Mouse (Mus musculus) C2C12 (cell line): ENCODE measurements around the gene Nfam1.

Experiments
- CEBPB ChIP-seq: IDR thresholded peaks from one replicate; pipeline ENCODE4 v1.6.1; 2011; ENCODE audit warnings: low read depth, mild to moderate bottlenecking, control low read depth, moderate library complexity
- CTCF ChIP-seq: IDR thresholded peaks from one replicate; pipeline ENCODE4 v1.5.1; 2011; ENCODE audit not compliant: control insufficient read depth, insufficient read depth, insufficient read length
- FOSL1 ChIP-seq: IDR thresholded peaks from one replicate; pipeline ENCODE4 v1.8.0; 2011; ENCODE audit warnings: mild to moderate bottlenecking, low read length; ENCODE audit not compliant: poor library complexity, insufficient read depth, severe bottlenecking
- MAX ChIP-seq: IDR thresholded peaks from one replicate; pipeline ENCODE4 v1.6.1; 2011; ENCODE audit warnings: mild to moderate bottlenecking, control low read depth
- MYOD1 ChIP-seq: IDR thresholded peaks from one replicate; pipeline ENCODE4 v1.6.1; 2011; ENCODE audit warnings: low read depth; ENCODE audit not compliant: control insufficient read depth, insufficient read length
- MYOG ChIP-seq: IDR thresholded peaks from one replicate; pipeline ENCODE4 v1.6.1; 2011; ENCODE audit not compliant: control insufficient read depth, insufficient read length; ENCODE audit errors: extremely low read depth
- USF1 ChIP-seq: IDR thresholded peaks from one replicate; pipeline ENCODE4 v1.6.1; 2011; ENCODE audit warnings: low read depth, mild to moderate bottlenecking, control low read depth, moderate library complexity

DNA sequence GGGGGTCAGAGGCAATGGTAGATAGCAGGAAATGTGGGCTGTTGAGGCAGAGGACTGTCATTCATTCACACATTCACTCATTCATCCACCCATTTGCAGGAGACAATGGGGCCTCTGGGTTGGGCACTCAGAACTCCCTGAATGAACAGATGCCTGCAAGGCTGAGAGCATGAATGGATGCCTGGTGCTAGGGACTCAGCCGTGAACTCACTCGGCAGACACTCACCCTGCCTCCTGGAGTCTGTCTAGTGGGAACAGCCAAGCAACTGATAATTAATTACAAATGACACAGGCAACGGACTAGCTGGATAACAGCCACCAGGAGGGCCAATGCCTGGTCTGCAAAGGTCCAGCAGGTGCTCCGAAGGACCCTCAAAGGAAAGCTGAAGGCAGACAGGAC lies 80.0 kb downstream of the Nfam1 start:
- TF ChIP-seq CTCF (no peak), MYOG (no peak), FOSL1 (no peak), MAX (no peak), MYOD1 (no peak), CEBPB (no peak), USF1 (no peak)
